ENCODE assay signal across 10 mouse cellular contexts in the genomic region with DNA sequence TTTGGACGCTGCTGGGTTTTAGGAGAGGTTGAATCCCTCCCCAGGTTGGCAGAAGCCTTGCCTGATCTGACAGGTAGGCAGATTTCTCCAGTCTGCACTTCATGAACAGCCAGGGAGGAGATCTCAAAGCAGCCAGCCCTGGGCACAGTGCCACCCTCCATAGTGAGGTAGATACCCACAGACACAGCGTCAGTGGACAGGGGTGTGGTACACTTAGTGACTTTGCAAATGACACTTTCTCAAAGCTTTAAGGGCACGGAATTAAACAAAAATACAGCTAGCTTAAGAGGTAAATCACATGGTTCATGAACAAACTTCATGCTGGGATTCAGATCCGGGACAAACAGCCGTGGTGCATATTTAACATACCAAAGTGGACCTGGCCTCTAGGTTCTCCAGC. TPM values are rescaled to one million over a fixed set of nuclear protein-coding genes. Genes with fewer than 3 reads are reported as not detected.
DNase-seq lines count a peak whose midpoint lies in the region; ATAC-seq and TF ChIP-seq lines count a peak whose summit lies in the region.
"Had no signal": no experiment of that assay in that cellular context is flagged by ENCODE, and none has a peak within 500 bp of the region (broad histone marks: within the 10 kb centered on the region; RNA-seq: fewer than 3 reads in every experiment).

No protein-coding gene starts in this region.

- TF ChIP-seq EP300 in heart, postnatal 0 days (IDR thresholded peaks at IDR 0.05; ENCODE audit: low read depth) = no peak

- H3K4me1 ChIP-seq in heart, postnatal 0 days (ENCODE audit: control insufficient read depth, insufficient read depth) = peaks cover 77% of the 10 kb centered on the region
- peaks cover 26% of the 10 kb centered on the region; the same call in 1 of the 2 replicates for H3K4me1 ChIP-seq in lung, embryonic 14.5 days (ENCODE audit: insufficient read depth)
- peaks cover 69% of the 10 kb centered on the region for H3K4me1 ChIP-seq in liver, embryonic 16.5 days (ENCODE audit: control insufficient read depth, low read depth, low read length)

- no peak overlapping the region for H3K9ac ChIP-seq in heart, postnatal 0 days (replicated peaks; ENCODE audit: low read depth, low read length)
- no peak overlapping the region for H3K9ac ChIP-seq in lung, embryonic 14.5 days
- H3K9ac ChIP-seq in liver, embryonic 16.5 days (ENCODE audit: low read depth, low read length) = no peak overlapping the region
- H3K9ac ChIP-seq: hindbrain, embryonic 14.5 days had no signal

- DNase-seq in heart, postnatal 0 days (ENCODE audit: low spot score) = no peak
- DNase-seq in heart, postnatal 25 days (ENCODE audit: low spot score) = no peak
- no peak for DNase-seq in lung, embryonic 14.5 days
- DNase-seq in lung, postnatal 36 days = no peak
- no peak for DNase-seq in retina, embryonic 14.5 days (ENCODE audit: low spot score)
- DNase-seq: adrenal gland, postnatal 25 days; thymus, adult 18-20 months had no signal

- no peak overlapping the region for H3K4me3 ChIP-seq in heart, postnatal 0 days (ENCODE audit: low read depth, low read length)
- H3K4me3 ChIP-seq in lung, embryonic 14.5 days (ENCODE audit: low read depth, low read length) = no peak overlapping the region
- H3K4me3 ChIP-seq in liver, embryonic 16.5 days (ENCODE audit: low read depth, low read length) = no peak overlapping the region

- H3K9me3 ChIP-seq in heart, postnatal 0 days (replicated peaks; ENCODE audit: control insufficient read depth, low read length) = no peaks in the 10 kb centered on the region
- H3K9me3 ChIP-seq in lung, embryonic 14.5 days (ENCODE audit: low read depth, low read length) = no peaks in the 10 kb centered on the region
- H3K9me3 ChIP-seq in liver, embryonic 16.5 days (replicated peaks; ENCODE audit: control insufficient read depth, low read length) = no peaks in the 10 kb centered on the region

- H3K4me2 ChIP-seq in heart, postnatal 0 days (ENCODE audit: low read depth, low read length) = no peak overlapping the region
- H3K4me2 ChIP-seq in lung, embryonic 14.5 days = no peak overlapping the region
- H3K4me2 ChIP-seq in liver, embryonic 16.5 days (ENCODE audit: low read depth, low read length) = no peak overlapping the region
- H3K4me2 ChIP-seq: hindbrain, embryonic 14.5 days had no signal

- WGBS in heart, postnatal 0 days = 34% methylated on average over 5 of the region's 5 CpGs
- 55% methylated on average over 5 of the region's 5 CpGs for WGBS in lung, embryonic 14.5 days
- 64% methylated on average over 5 of the region's 5 CpGs for WGBS in liver, embryonic 16.5 days (ENCODE audit: insufficient replicate concordance)

- H3K27ac ChIP-seq in heart, postnatal 0 days (ENCODE audit: low read depth) = peak overlapping the region; percentile 87; the same call in 1 of the 2 replicates
- H3K27ac ChIP-seq in lung, embryonic 14.5 days (ENCODE audit: low read depth) = 0 out of 2 replicates have a peak overlapping the region, but pooled peaks have one; percentile 26
- H3K27ac ChIP-seq in liver, embryonic 16.5 days (ENCODE audit: low read length) = peak overlapping the region; percentile 51
- H3K27ac ChIP-seq: hindbrain, embryonic 14.5 days had no signal

- intact Hi-C loops in heart, postnatal 25 days (cut with DNase I) = no loop called here

- ATAC-seq in heart, postnatal 0 days (ENCODE audit: insufficient read depth, low read depth) = no peak
- ATAC-seq in lung, embryonic 14.5 days (ENCODE audit: insufficient read depth) = no peak
- no peak for ATAC-seq in liver, embryonic 16.5 days (ENCODE audit: low read depth)
- peak; percentile 69 for ATAC-seq in megakaryocyte progenitor cell, adult 5-6 weeks (replicated peaks; ENCODE audit: poor library complexity)

- TF ChIP-seq CTCF in heart, postnatal 0 days (IDR thresholded peaks at IDR 0.05; ENCODE audit: low read depth) = no peak
- no peak for TF ChIP-seq CTCF in lung, embryonic 14.5 days (IDR thresholded peaks at IDR 0.05; ENCODE audit: low read depth)

- H3K36me3 ChIP-seq in heart, postnatal 0 days (replicated peaks; ENCODE audit: control insufficient read depth, insufficient read depth, low read length) = no peaks in the 10 kb centered on the region
- no peaks in the 10 kb centered on the region for H3K36me3 ChIP-seq in lung, embryonic 14.5 days (ENCODE audit: insufficient read depth)
- H3K36me3 ChIP-seq in liver, embryonic 16.5 days (ENCODE audit: control insufficient read depth, insufficient read depth) = no peaks in the 10 kb centered on the region

- H3K27me3 ChIP-seq in heart, postnatal 0 days (ENCODE audit: control insufficient read depth, insufficient read depth, low read length) = no peaks in the 10 kb centered on the region
- H3K27me3 ChIP-seq in lung, embryonic 14.5 days (ENCODE audit: insufficient read depth, low read length) = no peaks in the 10 kb centered on the region
- no peaks in the 10 kb centered on the region for H3K27me3 ChIP-seq in liver, embryonic 16.5 days (ENCODE audit: control insufficient read depth, insufficient read depth, low read depth, low read length)

RNA-seq across cellular contexts. Expression of a gene that starts 15.8 kb away (rescaled TPM):
- total RNA-seq in heart, postnatal 0 days (2014; rRNA removed; ENCODE audit: low replicate concordance) = 65.0 and 78.0 TPM in 2 replicates
- polyA plus RNA-seq in heart, postnatal 0 days (2015; fragmentation: Nextera tagmentation; extraction: Ambion mirVana) = 53.0 and 63.3 TPM in 2 replicates
- 100 to 1,000 TPM; 179 to 215 TPM for total RNA-seq in heart, postnatal 25 days (2021)
- 62.3 and 63.8 TPM in 2 replicates for polyA plus RNA-seq in lung, embryonic 14.5 days (2014; fragmentation: Nextera tagmentation; extraction: Ambion mirVana)
- 45.6 and 47.9 TPM in 2 replicates for polyA plus RNA-seq in liver, embryonic 16.5 days (2015; fragmentation: Nextera tagmentation; extraction: Ambion mirVana)
- 40.0 and 47.4 TPM in 2 replicates for total RNA-seq in megakaryocyte progenitor cell, adult 5-6 weeks (2015)
- total RNA-seq in megakaryocyte progenitor cell, adult 5-6 weeks (2017) = 71.7 and 101 TPM in 2 replicates

Comparison
In these comparisons a context has a peak if more than half of its experiments do, and no peak if none do; other contexts are left out.
1. H3K27ac ChIP-seq: peak in every context shown above with its lines; median percentile 87 in heart, postnatal 0 days; 51 in liver, embryonic 16.5 days; 26 in lung, embryonic 14.5 days.